Mouse (Mus musculus): ENCODE data around the gene Unk.
A peak's percentile ranks its signal among the peaks of the same experiment; 100 is the strongest.

Unk gene

DNA sequence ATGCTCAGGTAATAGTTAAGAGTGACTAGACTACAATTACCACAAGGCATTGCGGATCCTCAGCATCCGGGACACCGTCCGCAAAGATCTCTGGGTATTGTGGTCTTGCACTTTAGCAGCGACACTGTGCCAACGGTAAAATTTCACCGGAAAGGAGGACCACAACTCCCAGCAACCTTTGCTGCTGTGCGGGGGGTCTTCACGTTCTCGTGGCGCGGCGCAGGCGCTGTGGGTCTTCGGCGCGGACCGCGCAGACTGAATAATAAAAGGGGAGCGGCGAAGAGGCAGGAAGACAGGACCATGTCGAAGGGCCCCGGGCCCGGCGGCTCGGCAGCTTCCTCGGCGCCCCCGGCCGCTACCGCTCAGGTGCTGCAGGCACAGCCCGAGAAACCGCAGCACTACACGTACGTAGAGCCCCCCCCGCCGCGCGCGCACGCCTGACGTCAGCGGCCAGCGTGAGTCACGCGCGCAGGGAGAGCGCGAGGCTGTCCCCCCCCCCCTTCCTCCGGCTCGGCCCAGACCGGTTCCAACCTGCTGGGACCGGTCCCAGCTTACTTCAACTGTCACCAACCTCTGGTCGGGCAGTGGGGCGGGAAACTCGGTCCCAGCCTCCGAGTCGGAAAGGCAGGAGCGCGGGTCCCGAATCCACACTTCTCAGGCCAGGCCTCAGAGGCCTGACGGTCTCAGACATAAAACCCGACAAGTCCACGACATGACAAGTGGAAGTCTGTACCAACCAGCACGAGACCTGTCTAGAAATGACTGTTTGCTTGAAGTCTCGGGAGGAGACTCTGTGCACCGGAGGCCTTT is at the start of gene Unk:
Gene Unk, plus strand, starts transcription at position 235 of the 810 bp plus-strand sequence.
- DNase-seq (ENCODE audit: low spot score) = peak; percentile 86

DNA sequence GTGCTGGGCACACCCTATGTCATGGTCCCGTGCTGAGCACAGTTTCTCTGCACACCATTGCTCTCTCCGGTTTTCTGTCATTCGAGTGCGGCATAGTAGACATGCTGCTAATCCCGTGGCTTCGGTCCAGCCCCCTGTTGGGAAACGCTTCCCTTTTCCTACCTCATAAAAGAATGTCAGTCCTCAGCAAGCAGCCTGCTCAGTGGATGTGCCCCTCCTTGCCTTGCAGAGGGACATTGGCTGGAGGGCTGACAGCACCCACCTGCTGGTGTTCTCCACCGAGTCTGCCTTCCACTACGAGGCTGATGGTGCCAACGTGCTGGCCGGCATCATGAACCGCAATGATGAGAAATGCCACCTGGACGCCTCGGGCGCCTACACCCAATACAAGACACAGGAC is 47.6 kb upstream of the Unk start:
- no peak for DNase-seq (ENCODE audit: low spot score)

DNA sequence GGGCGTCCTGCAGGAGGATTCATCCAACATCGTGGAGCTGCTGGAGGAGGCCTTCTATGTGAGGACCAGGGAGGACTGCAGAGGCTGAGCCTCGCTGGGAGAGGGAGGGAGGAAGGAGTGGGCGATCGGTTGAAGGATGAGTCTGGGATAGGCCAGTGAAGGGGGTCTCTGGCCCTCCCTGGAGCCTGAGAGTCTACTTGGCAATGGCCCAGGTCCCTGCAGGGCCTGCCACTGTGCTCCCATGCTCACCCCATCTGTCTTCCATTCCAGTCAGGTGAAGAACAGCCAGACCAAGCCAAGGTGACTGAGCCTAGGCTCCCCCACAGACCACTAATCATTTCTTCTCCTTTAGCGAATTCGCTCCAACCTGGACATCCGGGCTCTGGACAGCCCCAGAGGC is 46.8 kb upstream of the Unk start:
- DNase-seq (ENCODE audit: low spot score) = no peak

DNA sequence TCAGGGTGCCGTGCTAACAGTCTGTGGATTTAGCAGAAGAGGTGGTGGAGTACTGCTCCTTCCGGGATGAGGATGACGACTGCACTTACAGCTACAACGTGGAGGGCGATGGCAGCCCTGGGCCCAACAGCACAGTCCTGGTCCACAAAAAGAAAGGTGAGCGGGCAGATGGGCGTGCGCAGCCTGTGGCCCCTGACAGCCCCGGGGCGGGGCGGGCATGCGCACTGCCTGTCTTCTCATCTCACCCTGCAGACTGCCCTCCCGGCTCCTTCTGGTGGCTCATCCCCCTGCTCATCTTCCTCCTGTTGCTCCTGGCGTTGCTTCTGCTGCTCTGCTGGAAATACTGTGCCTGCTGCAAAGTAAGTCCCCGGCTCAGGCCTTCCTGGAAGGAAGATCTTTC is 40.4 kb upstream of the Unk start:
- DNase-seq (ENCODE audit: low spot score) = no peak

DNA sequence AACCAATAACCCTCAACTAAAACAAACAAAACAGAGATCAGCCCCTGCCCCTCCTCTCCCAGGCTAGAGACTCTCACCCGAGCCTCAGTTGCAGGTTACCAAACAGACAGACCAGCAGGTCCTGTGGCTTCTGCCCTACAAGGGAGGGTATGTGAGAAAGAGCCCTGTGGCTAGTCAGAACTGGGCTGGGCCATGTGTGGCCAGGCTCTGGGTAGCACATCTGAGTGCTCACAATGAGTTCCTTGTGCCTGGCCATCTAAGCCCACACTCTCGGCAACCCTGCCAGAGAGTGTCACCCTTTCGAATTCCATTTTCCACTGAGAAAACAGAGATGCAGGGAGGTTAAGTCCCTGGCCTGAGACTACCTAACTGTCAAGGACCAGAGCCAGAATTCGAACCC is 38.0 kb upstream of the Unk start:
- no peak for DNase-seq (ENCODE audit: low spot score)

DNA sequence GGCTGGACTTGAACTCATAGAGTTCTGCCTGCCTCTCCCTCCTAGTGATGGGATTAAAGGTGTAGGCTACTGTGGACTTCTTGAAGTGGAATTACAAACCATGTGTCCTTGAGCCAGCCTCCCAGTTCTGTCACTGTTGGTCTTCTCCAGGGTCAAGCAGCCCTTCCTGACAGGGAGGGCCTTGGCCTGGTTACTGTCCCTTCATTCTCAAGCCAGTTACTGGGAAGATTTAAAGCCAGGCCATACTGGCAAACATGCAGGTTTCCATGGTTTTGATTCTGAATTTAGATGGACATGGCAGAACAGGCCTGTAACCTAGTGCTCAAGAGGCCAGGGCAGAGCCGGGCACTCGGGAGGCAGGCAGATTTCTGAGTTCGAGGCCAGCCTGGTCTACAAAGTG is 34.9 kb upstream of the Unk start:
- no peak for DNase-seq (ENCODE audit: low spot score)

DNA sequence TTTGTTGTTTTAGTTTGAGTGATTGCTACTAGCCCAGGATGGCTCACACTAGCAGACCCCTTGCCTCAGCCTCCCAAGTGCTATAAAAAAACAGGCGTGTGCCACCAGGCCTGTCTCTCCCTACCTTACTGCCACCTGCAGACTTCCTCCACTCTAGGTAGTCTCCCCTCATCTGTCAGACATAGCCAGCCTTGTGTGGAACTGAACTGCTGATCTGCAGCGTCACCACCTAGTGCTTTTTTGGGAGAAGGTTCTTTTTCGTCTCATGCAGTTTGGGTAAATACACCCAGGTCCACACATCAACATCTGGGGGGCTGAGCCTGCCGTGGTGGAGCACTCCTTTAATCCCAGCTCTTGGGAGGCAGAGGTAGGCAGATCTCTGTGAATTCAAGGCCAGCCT is 33.1 kb upstream of the Unk start:
- no peak for DNase-seq (ENCODE audit: low spot score)

DNA sequence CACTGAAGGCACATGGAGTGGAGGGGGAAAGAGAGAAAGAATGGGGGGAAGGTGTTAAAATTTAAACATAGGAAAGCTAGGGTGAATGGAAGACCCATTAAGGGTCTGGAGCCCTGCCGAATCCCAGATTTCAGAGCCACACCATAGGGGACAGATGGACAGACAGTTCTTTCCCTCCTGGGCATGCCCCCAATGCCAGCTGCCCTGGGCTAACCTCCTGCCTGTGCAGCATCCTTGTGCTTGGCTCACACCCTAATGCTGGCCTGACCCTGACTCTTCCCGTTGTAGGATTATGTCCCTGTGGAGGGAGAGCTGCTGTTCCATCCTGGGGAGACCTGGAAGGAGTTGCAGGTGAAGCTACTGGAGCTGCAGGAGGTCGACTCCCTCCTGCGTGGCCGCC is 32.5 kb upstream of the Unk start:
- no peak for DNase-seq (ENCODE audit: low spot score)

DNA sequence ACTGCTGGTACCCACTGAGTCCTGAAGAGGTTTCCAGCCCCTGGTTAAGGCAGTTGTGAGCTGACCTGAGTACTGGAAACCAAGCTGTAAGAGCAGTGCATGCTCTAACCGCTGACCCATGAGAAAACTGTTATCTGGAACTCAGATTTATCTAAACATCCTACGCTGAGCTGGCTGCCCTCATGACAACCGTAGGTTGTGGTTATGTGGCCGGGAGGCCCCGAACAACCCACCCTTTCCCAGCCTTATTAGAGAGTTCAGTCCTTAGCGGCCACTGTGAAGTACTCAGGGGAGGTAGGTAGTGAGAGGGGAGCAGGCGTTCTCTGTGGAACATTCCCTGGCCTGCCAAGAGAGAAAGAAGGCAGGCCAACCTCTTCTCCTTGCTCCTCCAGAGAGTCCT is 31.1 kb upstream of the Unk start:
- no peak for DNase-seq (ENCODE audit: low spot score)

DNA sequence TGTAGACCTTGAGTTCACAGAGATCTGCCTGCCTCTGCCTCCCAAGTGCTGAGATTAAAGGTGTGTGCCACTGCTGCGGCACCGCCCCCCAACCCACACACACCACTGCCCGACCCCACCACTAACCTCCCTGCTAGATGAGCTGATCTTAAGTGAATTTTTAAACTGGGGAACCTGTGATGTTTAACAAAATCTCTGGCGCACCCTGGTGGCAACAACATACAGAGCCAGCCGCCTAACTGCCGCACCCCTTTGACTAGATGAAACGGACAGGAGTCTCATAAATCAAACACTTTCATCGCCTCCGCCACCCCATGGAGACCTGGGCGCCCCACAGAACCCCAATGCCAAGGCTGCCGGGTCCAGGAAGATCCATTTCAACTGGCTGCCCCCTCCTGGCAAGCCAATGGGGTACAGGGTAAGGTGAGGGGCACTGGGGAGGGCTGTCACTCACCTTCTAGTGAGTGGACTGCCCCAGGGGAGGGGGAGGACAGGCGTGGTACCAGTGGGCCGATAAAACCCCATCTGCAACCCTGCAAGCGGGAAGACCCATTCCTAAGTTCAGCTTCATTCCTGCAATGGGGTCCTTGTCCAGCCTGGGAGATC is 30.5 kb upstream of the Unk start:
- peak; percentile 46 for DNase-seq (ENCODE audit: low spot score)

DNA sequence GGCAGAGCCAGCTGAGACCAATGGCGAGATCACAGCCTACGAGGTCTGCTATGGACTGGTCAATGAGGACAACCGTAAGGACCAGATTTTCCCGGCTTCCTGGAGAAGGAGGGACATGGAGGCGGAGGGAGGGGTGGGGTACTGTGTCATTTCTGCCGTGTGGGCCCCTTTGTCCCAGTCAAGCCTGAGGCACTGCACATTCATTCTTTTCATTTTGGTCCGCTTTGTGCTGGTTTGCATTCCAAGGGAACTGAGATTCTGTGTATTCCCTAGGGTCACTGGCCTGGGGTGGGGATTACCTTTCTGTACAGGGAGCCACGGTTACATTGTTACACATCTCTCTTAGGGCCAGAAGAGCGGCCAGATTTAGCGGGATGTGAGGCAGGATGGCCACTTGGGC is 29.5 kb upstream of the Unk start:
- DNase-seq (ENCODE audit: low spot score) = no peak

DNA sequence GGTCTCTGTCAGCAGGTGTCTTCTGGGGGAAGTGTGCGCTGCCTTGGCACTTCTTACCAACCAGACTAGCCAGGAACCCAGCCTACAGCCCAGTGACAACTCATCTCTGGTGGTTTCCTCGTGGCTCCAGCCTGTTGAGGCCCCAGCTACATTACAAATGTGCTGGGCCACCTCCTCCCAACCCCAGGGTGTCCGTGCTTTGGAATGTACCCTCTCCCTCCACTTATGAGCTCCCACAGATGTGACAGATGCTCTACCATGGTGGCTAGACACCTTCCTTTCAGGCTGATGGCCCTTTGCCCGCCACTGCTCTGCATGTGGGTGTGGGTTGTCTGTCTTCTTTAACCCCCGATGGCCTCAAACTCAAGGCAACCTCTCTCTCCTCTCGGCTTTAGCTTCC is 28.4 kb upstream of the Unk start:
- DNase-seq (ENCODE audit: low spot score) = no peak

DNA sequence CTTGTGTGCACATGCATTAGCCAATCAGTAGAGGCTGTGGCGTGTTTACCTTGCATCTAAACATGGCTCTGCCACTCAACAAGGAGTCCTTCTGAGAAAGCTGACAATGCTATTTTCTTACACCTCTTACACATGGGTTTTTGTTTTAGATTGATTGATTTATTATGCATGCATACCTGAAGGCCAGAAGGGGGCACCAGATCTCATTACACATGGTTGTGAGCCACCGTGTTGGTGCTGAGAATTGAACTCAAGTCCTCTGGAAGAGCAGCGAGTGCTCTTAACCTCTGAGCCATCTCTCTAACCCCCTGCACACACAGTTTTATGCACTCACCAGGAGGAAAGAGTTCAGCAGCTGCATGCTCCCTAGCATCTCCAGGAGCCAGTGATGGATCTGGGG is 27.2 kb upstream of the Unk start:
- no peak for DNase-seq (ENCODE audit: low spot score)

DNA sequence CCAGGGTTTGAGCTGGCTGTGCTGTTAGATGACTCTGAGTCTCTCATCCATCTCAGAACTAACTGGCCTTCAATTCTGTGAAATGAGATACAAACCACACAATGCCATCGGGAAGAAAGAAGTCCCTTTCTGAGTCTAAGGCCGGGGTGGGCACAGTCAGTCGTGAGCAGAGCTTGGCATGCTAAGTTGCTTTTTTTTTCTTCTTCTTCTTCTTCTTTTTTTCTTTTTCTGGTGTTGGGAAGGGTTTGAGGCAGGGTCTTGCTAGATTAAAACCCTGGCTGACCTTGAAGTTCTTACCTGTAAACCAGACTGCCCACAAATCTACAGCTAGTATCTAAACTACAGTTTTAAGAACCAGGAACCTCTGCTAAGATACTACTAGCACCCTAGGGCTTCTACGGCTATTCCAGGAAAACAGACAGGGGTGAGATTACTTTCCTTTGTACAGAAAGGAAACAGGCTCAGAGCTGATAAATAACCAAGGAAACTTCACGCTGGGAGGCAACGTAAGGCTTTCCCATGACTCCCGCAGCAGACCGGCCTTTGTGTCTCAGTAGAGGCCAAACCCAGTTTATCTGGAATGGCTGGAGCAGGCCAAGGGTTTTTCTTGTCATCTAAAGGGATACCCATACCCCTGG is 25.8 kb upstream of the Unk start:
- DNase-seq (ENCODE audit: low spot score) = no peak

DNA sequence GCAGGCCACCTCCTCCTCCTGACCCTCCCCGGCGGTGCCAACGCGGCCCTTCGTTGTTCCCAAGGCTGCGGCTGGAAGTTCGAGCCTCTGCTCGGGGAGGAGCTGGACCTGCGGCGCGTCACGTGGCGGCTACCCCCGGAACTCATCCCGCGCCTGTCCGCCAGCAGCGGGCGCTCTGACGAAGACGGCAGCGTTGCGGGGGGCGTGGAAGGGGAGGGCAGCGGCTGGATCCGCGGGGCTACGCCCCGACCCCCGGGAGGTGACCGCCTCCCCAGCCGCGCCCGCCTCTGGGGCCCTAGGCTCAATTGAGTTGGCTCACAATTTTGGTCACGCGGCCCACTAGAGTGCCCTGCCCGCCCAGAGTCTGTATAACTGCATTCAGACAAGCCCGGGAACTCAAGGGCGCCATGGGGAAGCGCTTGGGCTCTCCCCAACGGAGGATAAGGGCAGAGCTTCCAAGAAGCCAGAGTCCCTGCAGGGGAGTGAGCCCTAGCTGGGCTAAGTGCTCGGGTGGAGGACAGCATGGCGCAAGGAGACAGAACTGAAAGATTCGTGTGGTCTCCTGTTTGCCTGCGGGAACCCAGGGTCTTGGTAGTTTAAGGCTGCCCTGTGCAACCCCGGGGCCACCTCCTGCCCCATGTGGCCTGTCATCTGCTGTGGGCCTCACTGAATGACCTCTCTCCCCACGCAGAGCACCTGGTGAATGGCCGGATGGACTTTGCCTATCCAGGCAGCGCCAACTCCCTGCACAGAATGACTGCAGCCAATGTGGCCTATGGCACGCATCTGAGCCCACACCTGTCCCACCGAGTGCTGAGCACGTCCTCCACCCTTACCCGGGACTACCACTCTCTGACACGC is 25.1 kb upstream of the Unk start:
- peak; percentile 64 for DNase-seq (ENCODE audit: low spot score)

DNA sequence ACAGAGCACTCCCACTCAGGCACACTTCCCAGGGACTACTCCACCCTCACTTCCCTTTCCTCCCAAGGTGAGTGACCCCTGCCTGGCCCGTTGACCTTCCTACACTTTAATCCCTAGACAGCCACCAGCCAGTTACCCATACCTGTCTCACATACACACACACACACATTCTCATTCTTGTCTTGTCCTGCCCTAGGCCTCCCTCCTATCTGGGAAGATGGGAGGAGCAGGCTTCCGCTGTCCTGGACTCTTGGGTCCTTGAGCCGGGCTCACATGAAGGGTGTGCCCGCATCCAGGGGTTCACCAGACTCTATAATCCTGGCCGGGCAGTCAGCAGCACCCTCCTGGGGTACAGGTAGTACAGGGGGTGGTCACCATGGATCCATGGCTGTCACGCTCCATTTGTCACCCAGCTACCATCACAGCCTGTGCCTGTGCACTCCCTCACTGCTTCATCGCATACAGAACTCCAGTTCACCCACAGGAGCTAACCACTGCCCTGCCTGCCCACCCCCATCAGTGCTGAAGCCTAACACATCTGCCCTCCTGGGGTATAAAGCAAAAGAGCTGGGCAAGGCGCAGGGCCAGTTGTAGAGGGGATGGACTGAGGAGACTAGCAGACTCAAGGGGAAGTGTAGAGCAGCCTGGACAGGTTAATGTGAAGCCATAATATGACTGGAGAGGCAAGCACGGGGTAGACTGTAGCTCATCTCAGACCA is 24.3 kb upstream of the Unk start:
- DNase-seq (ENCODE audit: low spot score) = no peak

DNA sequence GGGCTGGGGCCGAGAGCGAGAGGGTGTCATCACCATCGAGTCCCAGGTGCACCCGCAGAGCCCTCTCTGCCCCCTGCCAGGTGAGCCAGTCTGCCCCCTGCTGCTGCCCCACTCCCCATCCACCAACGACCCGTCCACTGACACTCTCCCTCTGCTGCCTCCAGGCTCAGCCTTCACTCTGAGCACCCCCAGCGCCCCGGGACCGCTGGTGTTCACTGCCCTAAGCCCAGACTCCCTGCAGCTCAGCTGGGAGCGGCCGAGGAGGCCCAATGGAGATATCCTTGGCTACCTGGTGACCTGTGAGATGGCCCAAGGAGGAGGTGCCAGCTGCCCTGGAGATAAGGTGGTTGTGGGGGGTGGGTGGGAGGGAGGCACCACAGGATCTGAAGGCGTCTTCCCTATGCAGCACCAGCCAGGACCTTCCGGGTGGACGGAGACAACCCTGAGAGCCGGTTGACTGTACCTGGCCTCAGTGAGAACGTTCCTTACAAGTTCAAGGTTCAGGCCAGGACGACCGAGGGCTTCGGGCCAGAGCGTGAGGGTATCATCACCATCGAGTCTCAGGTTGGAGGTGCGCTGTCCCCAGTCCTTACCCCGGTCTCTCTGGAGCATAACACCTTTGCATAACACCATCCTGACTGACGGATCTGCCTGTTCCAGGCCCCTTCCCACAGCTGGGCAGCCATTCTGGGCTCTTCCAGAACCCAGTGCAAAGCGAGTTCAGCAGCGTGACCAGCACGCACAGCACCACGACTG is 22.8 kb upstream of the Unk start:
- DNase-seq (ENCODE audit: low spot score) = no peak

DNA sequence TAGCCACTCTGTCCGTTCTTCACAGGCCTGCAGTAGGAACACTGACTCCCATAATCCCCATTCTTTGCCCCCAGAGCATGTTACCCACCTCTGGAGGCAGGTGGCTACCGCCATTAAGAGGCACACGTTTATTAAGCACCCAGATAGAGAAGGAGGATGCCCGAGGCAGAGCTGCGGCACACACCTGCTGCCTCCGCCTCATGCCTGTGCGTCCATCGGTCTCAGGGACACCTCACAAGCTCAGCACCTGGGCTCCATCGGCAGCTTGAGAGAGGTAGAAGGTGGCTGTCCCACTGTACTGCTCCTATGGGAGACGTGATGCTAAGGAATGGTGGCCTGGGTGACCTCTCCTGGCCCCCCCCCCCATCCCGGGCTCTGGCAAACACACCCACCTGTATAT is 21.7 kb upstream of the Unk start:
- no peak for DNase-seq (ENCODE audit: low spot score)

DNA sequence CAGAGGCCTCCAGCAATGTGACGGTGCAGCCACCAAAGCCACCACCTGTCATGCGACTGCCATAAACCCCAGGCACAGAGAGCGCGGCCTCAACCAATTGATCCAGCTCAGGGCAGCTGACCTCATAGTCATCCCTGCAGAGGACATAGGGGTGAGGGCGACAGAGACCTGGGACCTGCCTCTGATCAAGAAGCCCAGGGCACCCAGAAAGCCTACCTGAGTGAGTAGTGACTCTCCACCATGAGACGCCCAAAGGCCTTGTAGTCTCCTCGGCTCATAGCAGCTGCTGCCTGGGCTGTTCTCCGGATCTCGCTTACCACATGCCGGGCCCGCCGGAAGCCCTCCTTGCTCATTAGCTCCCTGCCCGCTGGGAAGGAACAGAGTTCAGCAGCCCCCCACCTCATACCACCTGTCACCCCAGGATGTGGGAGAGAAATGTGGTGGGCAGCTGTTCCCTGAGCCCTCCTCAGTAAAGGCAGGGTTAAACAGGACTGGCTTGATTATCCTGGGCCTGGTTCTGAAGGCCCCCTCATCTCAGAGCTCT is 21.2 kb upstream of the Unk start:
- DNase-seq (ENCODE audit: low spot score) = no peak

DNA sequence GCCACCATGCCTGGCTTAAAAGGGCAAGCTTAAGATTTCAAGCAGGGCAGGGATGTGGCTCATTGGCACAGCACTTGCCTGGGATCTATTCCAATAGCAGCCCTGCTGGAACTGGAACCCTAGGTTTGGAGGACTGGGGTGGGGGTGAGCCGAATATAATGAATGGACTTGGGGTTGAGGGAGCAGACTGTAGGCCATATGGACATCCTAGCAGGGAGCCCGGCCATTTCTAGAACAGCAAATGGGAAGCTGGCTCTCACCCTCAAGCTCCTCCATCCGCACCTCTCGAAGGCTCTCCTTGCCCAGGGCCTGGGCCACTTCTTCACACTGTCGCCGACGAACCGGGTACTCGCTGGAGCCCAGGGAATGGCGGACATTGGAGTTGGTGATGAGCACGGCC is 20.5 kb upstream of the Unk start:
- no peak for DNase-seq (ENCODE audit: low spot score)

DNA sequence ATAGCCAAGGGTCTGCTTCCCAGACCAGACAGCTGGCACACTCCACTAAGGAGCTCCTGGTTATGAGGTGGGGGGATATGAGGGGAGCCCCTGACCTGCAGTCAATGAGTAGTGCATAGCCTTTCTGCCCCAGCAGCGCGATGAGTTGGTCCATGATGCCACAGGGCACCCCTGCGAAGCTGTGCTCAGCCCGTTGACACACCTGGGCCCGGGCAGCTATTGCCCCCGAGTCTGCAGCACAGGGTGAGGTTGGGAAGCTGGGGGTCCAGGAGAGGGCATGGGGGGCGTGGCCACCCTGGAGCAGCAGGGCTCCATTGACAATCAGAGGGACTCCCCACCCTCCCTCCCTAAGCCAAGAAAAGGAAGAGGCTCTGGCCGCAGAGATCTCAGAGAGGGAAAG is 20.0 kb upstream of the Unk start:
- no peak for DNase-seq (ENCODE audit: low spot score)

Data from ovary, postnatal 10 days (tissue).